Mouse (Mus musculus): Measurements from ENCODE around the gene Mmp15. TPM values are rescaled to one million over a fixed set of nuclear protein-coding genes. Genes with fewer than 3 reads are reported as not detected.

The Mmp15 gene
- polyA plus RNA-seq, 2 experiments = 0.43 to 0.64 TPM

DNA sequence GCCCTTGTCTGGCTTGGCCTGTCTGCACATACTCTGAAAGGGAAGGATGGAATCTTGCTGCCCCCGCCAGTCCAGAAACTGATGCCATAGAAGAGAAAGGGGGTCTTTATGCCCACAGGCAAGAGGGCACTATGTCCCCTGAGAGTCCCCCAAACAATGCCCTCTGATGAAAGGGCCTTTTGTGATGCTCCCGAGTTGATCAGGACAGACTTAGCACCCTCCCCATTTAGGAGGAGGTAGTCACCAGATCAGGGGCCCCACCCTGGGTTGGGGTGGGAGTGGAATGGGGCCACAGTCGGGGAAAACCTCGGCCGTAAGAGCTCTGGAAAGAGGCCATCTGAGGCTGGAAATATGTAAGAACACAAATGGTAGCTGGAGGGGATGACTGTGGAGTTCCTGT lies 45.1 kb downstream of the Mmp15 start:
- no peak for TF ChIP-seq CTCF (IDR thresholded peaks at IDR 0.05; ENCODE audit: low read depth)
- TF ChIP-seq EP300 (IDR thresholded peaks at IDR 0.05; ENCODE audit: low read depth) = no peak
- no peak overlapping the region for H3K4me2 ChIP-seq (ENCODE audit: low read depth)
- DNase-seq (ENCODE audit: low read depth in 3 of 3, low spot score in 3 of 3) (no peak), ATAC-seq (ENCODE audit: insufficient read depth) (no peak)
- H3K27me3 ChIP-seq (ENCODE audit: control insufficient read depth, insufficient read depth, low read length) = no peaks in the 10 kb centered on the region
- H3K36me3 ChIP-seq (replicated peaks; ENCODE audit: control insufficient read depth, insufficient read depth, low read depth) = no peaks in the 10 kb centered on the region
- no peak overlapping the region for H3K4me3 ChIP-seq (ENCODE audit: insufficient read depth in 1 of 2, low read depth in 2 of 2, low read length in 2 of 2)
- H3K4me1 ChIP-seq (replicated peaks; ENCODE audit: control insufficient read depth in 2 of 2, insufficient read depth in 2 of 2, low read length in 1 of 2) = no peaks in the 10 kb centered on the region
- H3K9me3 ChIP-seq (ENCODE audit: control insufficient read depth, low read length) = no peaks in the 10 kb centered on the region
- H3K9ac ChIP-seq (replicated peaks) = no peak overlapping the region
- 28% methylated on average over 5 of the region's 5 CpGs for WGBS (ENCODE audit: insufficient replicate concordance)
- no peak overlapping the region for H3K27ac ChIP-seq

DNA sequence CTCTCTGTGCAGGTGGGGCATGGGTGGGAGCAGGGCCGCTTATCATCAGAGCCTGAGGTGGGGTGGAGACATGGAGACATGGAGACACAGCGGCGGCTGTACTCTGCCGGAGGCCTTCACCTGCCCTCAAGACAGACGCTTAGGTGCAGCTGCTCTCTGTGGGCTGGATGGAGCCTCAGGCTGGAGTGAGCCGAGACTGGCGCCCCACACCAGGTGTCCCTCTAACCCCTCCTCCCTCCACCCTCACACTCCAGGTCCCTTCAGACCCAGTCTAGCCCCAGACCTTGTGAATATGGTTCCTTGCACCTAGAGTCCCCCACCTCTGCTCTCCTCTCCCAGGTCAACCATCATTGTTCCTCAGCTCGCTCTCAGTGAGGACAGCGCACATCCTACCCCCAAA lies 47.1 kb downstream of the Mmp15 start:
- WGBS (ENCODE audit: insufficient replicate concordance) = 60% methylated on average over 9 of the region's 9 CpGs
- H3K4me2 ChIP-seq (ENCODE audit: low read depth) = no peak overlapping the region
- H3K4me3 ChIP-seq (ENCODE audit: insufficient read depth in 1 of 2, low read depth in 2 of 2, low read length in 2 of 2) = no peak overlapping the region
- DNase-seq (ENCODE audit: low read depth in 3 of 3, low spot score in 3 of 3) (no peak), ATAC-seq (ENCODE audit: insufficient read depth) (no peak)
- no peaks in the 10 kb centered on the region for H3K27me3 ChIP-seq (ENCODE audit: control insufficient read depth, insufficient read depth, low read length)
- H3K9ac ChIP-seq (replicated peaks) = no peak overlapping the region
- H3K9me3 ChIP-seq (ENCODE audit: control insufficient read depth, low read length) = no peaks in the 10 kb centered on the region
- no peaks in the 10 kb centered on the region for H3K4me1 ChIP-seq (replicated peaks; ENCODE audit: control insufficient read depth in 2 of 2, insufficient read depth in 2 of 2, low read length in 1 of 2)
- TF ChIP-seq CTCF (IDR thresholded peaks at IDR 0.05; ENCODE audit: low read depth) = no peak
- no peak for TF ChIP-seq EP300 (IDR thresholded peaks at IDR 0.05; ENCODE audit: low read depth)
- H3K36me3 ChIP-seq (replicated peaks; ENCODE audit: control insufficient read depth, insufficient read depth, low read depth) = no peaks in the 10 kb centered on the region
- H3K27ac ChIP-seq = no peak overlapping the region

DNA sequence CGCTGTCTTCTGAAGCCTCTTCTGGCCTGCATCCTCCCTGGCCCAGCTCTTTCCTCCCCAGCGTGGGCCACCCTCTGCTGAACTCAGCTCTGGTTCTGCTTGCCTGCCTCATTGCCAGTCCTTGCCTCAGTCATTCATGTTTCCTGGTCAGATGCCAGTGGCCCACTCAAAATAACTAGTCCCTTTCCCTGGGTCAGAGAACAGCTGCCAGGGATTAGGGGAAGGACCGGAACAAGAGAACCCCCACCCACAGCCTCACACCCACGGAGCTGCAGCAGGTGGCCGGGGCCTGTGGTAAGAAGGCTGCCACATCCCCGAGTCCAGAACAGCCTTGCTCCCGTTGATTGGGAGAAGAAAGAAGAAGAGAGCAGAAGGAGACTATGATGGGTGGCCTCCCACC lies 49.0 kb downstream of the Mmp15 start:
- no peak for ATAC-seq (ENCODE audit: insufficient read depth)
- no peaks in the 10 kb centered on the region for H3K4me1 ChIP-seq (replicated peaks; ENCODE audit: control insufficient read depth in 2 of 2, insufficient read depth in 2 of 2, low read length in 1 of 2)

DNA sequence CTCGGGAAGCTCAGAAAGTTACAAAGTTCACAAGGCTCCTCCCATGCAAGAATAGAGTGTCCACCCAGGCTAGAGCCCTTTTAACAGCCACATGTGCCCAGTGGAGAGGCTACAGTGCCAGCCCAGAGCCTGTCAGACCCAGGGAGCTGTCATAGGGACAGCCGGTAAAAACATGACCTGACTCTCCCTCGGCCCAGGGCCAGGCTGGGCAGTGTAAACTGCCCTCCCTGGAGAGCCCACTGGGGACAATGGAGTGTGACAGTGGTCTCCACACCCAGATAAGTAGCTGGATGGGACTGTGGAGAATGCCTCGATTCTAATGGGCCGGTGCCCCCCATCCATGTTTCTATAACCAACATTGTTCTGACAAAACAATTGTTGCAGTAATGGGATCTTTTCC lies 57.5 kb downstream of the Mmp15 start:
- H3K4me1 ChIP-seq (replicated peaks; ENCODE audit: control insufficient read depth in 2 of 2, insufficient read depth in 2 of 2, low read length in 1 of 2) = no peaks in the 10 kb centered on the region
- no peaks in the 10 kb centered on the region for H3K9me3 ChIP-seq (ENCODE audit: control insufficient read depth, low read length)
- no peak overlapping the region for H3K4me2 ChIP-seq (ENCODE audit: low read depth)
- WGBS (ENCODE audit: insufficient replicate concordance) = 56% methylated on average over 5 of the region's 5 CpGs
- ATAC-seq (ENCODE audit: insufficient read depth) = no peak
- no peak for TF ChIP-seq EP300 (IDR thresholded peaks at IDR 0.05; ENCODE audit: low read depth)
- no peak for TF ChIP-seq CTCF (IDR thresholded peaks at IDR 0.05; ENCODE audit: low read depth)
- no peaks in the 10 kb centered on the region for H3K27me3 ChIP-seq (ENCODE audit: control insufficient read depth, insufficient read depth, low read length)
- no peak overlapping the region for H3K9ac ChIP-seq (replicated peaks)
- no peak overlapping the region for H3K4me3 ChIP-seq (ENCODE audit: insufficient read depth in 1 of 2, low read depth in 2 of 2, low read length in 2 of 2)
- H3K36me3 ChIP-seq (replicated peaks; ENCODE audit: control insufficient read depth, insufficient read depth, low read depth) = no peaks in the 10 kb centered on the region
- DNase-seq (ENCODE audit: low read depth in 3 of 3, low spot score in 3 of 3) = no peak
- no peak overlapping the region for H3K27ac ChIP-seq

More for the DNA sequence above, 49.0 kb downstream of the Mmp15 start:
- TF ChIP-seq CTCF (IDR thresholded peaks at IDR 0.05; ENCODE audit: low read depth) (no peak), EP300 (IDR thresholded peaks at IDR 0.05; ENCODE audit: low read depth) (no peak)
- no peak for DNase-seq (ENCODE audit: low read depth in 3 of 3, low spot score in 3 of 3)
- no peak overlapping the region for H3K4me3 ChIP-seq (ENCODE audit: insufficient read depth in 1 of 2, low read depth in 2 of 2, low read length in 2 of 2)
- H3K27ac ChIP-seq = no peak overlapping the region
- no peaks in the 10 kb centered on the region for H3K27me3 ChIP-seq (ENCODE audit: control insufficient read depth, insufficient read depth, low read length)
- H3K9me3 ChIP-seq (ENCODE audit: control insufficient read depth, low read length) = no peaks in the 10 kb centered on the region
- H3K4me2 ChIP-seq (ENCODE audit: low read depth) = no peak overlapping the region
- H3K36me3 ChIP-seq (replicated peaks; ENCODE audit: control insufficient read depth, insufficient read depth, low read depth) = no peaks in the 10 kb centered on the region
- 60% methylated on average over 7 of the region's 7 CpGs for WGBS (ENCODE audit: insufficient replicate concordance)
- H3K9ac ChIP-seq (replicated peaks) = no peak overlapping the region

DNA sequence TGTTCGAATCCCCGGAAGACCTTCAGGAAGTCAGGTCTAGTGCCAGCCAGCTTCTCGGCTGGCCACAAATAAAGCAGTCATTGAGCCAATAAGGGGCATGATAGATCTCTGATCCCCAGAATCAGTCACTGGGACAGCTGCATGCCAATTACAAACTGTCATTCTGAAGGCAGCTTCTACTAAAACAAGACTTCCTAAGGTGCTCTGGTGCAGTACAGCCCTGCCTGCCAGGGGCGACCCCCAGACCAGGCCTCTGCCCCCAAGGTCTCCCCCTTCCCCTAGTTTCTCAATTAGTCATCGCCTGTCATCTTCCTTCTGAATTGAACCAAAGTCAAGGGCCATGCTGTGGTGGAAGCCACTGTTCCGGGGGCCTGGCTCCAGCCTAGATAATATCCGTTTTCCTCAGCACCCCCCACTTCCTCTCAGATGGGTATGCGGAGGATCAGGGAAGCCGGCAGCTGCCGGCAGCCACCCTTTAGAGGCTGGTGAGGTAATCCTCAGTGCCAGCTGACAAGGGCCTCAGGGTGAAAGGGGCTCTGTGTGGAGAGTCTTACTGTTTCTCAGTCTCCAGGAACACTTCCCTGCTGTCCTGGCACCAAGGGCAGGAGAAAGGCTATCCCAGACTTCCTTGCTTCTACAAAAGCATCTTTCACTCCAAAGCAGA lies 59.4 kb downstream of the Mmp15 start:
- ATAC-seq (ENCODE audit: insufficient read depth) (no peak), DNase-seq (ENCODE audit: low read depth in 3 of 3, low spot score in 3 of 3) (no peak)
- H3K4me3 ChIP-seq (ENCODE audit: insufficient read depth in 1 of 2, low read depth in 2 of 2, low read length in 2 of 2) = no peak overlapping the region
- H3K9me3 ChIP-seq (ENCODE audit: control insufficient read depth, low read length) = no peaks in the 10 kb centered on the region
- TF ChIP-seq EP300 (IDR thresholded peaks at IDR 0.05; ENCODE audit: low read depth) (no peak), CTCF (IDR thresholded peaks at IDR 0.05; ENCODE audit: low read depth) (no peak)
- no peak overlapping the region for H3K4me2 ChIP-seq (ENCODE audit: low read depth)
- no peak overlapping the region for H3K9ac ChIP-seq (replicated peaks)
- no peaks in the 10 kb centered on the region for H3K36me3 ChIP-seq (replicated peaks; ENCODE audit: control insufficient read depth, insufficient read depth, low read depth)
- H3K27me3 ChIP-seq (ENCODE audit: control insufficient read depth, insufficient read depth, low read length) = no peaks in the 10 kb centered on the region
- no peak overlapping the region for H3K27ac ChIP-seq
- WGBS (ENCODE audit: insufficient replicate concordance) = 25% methylated on average over 10 of the region's 10 CpGs
- H3K4me1 ChIP-seq (replicated peaks; ENCODE audit: control insufficient read depth in 2 of 2, insufficient read depth in 2 of 2, low read length in 1 of 2) = no peaks in the 10 kb centered on the region
